11 mouse cellular contexts compared by ENCODE assay signal in the genomic region with DNA sequence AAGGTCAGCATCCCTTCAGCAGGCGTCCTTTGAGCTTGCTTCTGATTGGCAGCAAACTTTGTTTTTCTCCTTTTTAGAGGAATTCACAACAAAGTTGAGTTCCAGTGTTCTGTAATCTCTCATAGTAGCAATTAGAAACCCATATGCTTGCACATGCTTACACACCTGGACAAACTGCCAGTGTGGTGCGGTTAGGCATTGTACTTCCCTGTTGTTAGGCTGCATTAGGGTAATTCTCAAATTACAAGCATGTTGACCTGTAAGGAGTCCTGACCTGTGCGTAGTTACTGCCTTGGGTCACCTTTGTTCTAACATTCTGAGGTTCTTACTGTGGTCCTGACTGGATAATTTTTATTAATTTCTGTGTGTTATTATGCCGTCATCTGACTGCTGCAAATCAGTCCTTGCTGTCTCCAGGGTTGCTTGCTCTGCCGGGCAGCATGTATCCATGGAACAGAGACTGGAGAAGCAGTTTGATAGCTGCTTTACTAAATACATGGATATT. TPM values are rescaled to one million over a fixed set of nuclear protein-coding genes. Genes with fewer than 3 reads are reported as not detected.
A peak's percentile ranks its signal among the peaks of the same experiment; 100 is the strongest.
DNase-seq lines count a peak whose midpoint lies in the region; ATAC-seq and TF ChIP-seq lines count a peak whose summit lies in the region.
"Had no signal": no experiment of that assay in that cellular context is flagged by ENCODE, and none has a peak within 500 bp of the region (broad histone marks: within the 10 kb centered on the region; RNA-seq: fewer than 3 reads in every experiment).

No protein-coding gene starts in this region.

- peak; percentile 23 for DNase-seq in cerebellum, adult 11-12 months
- no peak for DNase-seq in cerebellum, postnatal 4 days (ENCODE audit: low spot score in 2 of 2)
- peak; percentile 33 for DNase-seq in thymus, postnatal 0 days (ENCODE audit: low spot score)
- DNase-seq in thymus, postnatal 10 days (ENCODE audit: low spot score in 2 of 2): no peak
- no peak for DNase-seq in testis, postnatal 10 days (ENCODE audit: low spot score)
- DNase-seq in stomach, postnatal 0 days (ENCODE audit: low spot score): no peak
- no peak for DNase-seq in Muller cell, postnatal 12 days (ENCODE audit: inconsistent ontology term)
- DNase-seq: adrenal gland, postnatal 14 days; kidney, postnatal 14 days; right cerebral cortex, postnatal 14 days had no signal

- WGBS in midbrain, embryonic 13.5 days: 58% methylated on average over 5 of the region's 5 CpGs
- 54% methylated on average over 5 of the region's 5 CpGs for WGBS in stomach, postnatal 0 days

- ATAC-seq in midbrain, embryonic 13.5 days: no peak
- no peak for ATAC-seq in stomach, postnatal 0 days (ENCODE audit: low FRiP score, low TSS enrichment)

- TF ChIP-seq CTCF in stomach, postnatal 0 days (IDR thresholded peaks at IDR 0.05; ENCODE audit: low read depth): no peak

- peak overlapping the region; percentile 60 for H3K4me2 ChIP-seq in midbrain, embryonic 13.5 days (replicated peaks)
- no peak overlapping the region for H3K4me2 ChIP-seq in stomach, postnatal 0 days (replicated peaks; ENCODE audit: low read depth)

- peak overlapping the region; percentile 19; the same call in 1 of the 2 replicates for H3K27ac ChIP-seq in midbrain, embryonic 13.5 days
- no peak overlapping the region for H3K27ac ChIP-seq in stomach, postnatal 0 days (replicated peaks)

- peak overlapping the region; percentile 57; the same call in 1 of the 2 replicates for H3K9ac ChIP-seq in midbrain, embryonic 13.5 days (replicated peaks)
- H3K9ac ChIP-seq in stomach, postnatal 0 days (ENCODE audit: low read length): no peak overlapping the region

- H3K4me3 ChIP-seq in midbrain, embryonic 13.5 days (replicated peaks): peak overlapping the region; percentile 42
- H3K4me3 ChIP-seq in stomach, postnatal 0 days (ENCODE audit: low read depth, low read length): no peak overlapping the region

- peaks cover 10% of the 10 kb centered on the region for H3K36me3 ChIP-seq in midbrain, embryonic 13.5 days
- peaks cover 3% of the 10 kb centered on the region; the same call in 1 of the 2 replicates for H3K36me3 ChIP-seq in stomach, postnatal 0 days (ENCODE audit: control insufficient read depth, insufficient read depth, low read length)

- no peaks in the 10 kb centered on the region for H3K27me3 ChIP-seq in midbrain, embryonic 13.5 days
- H3K27me3 ChIP-seq in stomach, postnatal 0 days (ENCODE audit: control insufficient read depth, insufficient read depth, low read length): no peaks in the 10 kb centered on the region

- TF ChIP-seq EP300 in stomach, postnatal 0 days (optimal IDR thresholded peaks at IDR 0.05): no peak

- peaks cover 34% of the 10 kb centered on the region for H3K4me1 ChIP-seq in midbrain, embryonic 13.5 days (replicated peaks)
- H3K4me1 ChIP-seq in stomach, postnatal 0 days (replicated peaks; ENCODE audit: control insufficient read depth, insufficient read depth): no peaks in the 10 kb centered on the region

- H3K9me3 ChIP-seq in midbrain, embryonic 13.5 days: 0 out of 2 replicates have a peak, but pooled peaks cover 2% of the 10 kb centered on the region
- H3K9me3 ChIP-seq in stomach, postnatal 0 days (ENCODE audit: control insufficient read depth, low read length): no peaks in the 10 kb centered on the region

RNA-seq across cellular contexts. Expression of a gene that starts 8.6 kb away (rescaled TPM):
- polyA plus RNA-seq in thymus, postnatal 0 days (2015; fragmentation: Nextera tagmentation; extraction: Ambion mirVana): 0.09 and 0.27 TPM in 2 replicates
- polyA plus RNA-seq in midbrain, embryonic 13.5 days (2015; fragmentation: Nextera tagmentation; extraction: Ambion mirVana): 0.30 and 0.39 TPM in 2 replicates
- polyA plus RNA-seq in stomach, postnatal 0 days (2015; fragmentation: Nextera tagmentation; extraction: Ambion mirVana): 0.11 and 0.13 TPM in 2 replicates

RNA-seq across cellular contexts. Expression of a gene that starts 35.7 kb away (rescaled TPM):
- polyA plus RNA-seq in thymus, postnatal 0 days (2015; fragmentation: Nextera tagmentation; extraction: Ambion mirVana): 0.03 and 0.09 TPM in 2 replicates
- polyA plus RNA-seq in midbrain, embryonic 13.5 days (2015; fragmentation: Nextera tagmentation; extraction: Ambion mirVana): 0.30 and 0.45 TPM in 2 replicates
- 0.04 and 0.05 TPM in 2 replicates for polyA plus RNA-seq in stomach, postnatal 0 days (2015; fragmentation: Nextera tagmentation; extraction: Ambion mirVana)

Comparison
In these comparisons a context has a peak if more than half of its experiments do, and no peak if none do; other contexts are left out.
1. DNase-seq: peak in cerebellum, adult 11-12 months (single experiment) and thymus, postnatal 0 days (single experiment); none in cerebellum, postnatal 4 days (0 of 2), thymus, postnatal 10 days (0 of 2), testis, postnatal 10 days (single experiment), stomach, postnatal 0 days (single experiment) and Muller cell, postnatal 12 days (single experiment).